Mouse (Mus musculus) small intestine, adult 2 months (tissue): Measurements from ENCODE around the gene Jaml. TPM values are rescaled to one million over a fixed set of nuclear protein-coding genes. Genes with fewer than 3 reads are reported as not detected.
"Not testable (repeated sequence)": the region's sequence is repeated elsewhere in the genome, so short reads cannot be mapped to it uniquely, and the experiment has no call there.

ENCODE experiments used
- H3K27ac ChIP-seq: fragments of 200-500 bp; 2 replicates; pipeline ENCODE4 v1.5.1; 2012; ENCODE audit warnings: low read depth, low read length, control low read depth, inconsistent platforms; ENCODE audit not compliant: insufficient read depth
- H3K27me3 ChIP-seq: fragments of 200-500 bp; 2 replicates; pipeline ENCODE4 v1.6.1; 2012; ENCODE audit warnings: mild to moderate bottlenecking, moderate library complexity, low read length, inconsistent platforms; ENCODE audit not compliant: control insufficient read depth, insufficient read depth
- H3K36me3 ChIP-seq: fragments of 200-500 bp; 2 replicates; pipeline ENCODE4 v1.6.1; 2012; ENCODE audit warnings: mild to moderate bottlenecking, low read length, control low read depth, inconsistent platforms; ENCODE audit not compliant: control insufficient read depth, insufficient read depth
- H3K4me1 ChIP-seq: fragments of 200-500 bp; 2 replicates; pipeline ENCODE4 v1.6.1; 2012; ENCODE audit warnings: low read length, inconsistent platforms, mixed read lengths; ENCODE audit not compliant: control insufficient read depth, insufficient read depth, insufficient read length
- H3K4me3 ChIP-seq: fragments of 200-500 bp; 2 replicates; pipeline ENCODE4 v1.5.1; 2012; ENCODE audit warnings: low read depth, mild to moderate bottlenecking, control low read depth, inconsistent platforms, low read length, moderate library complexity
- CTCF ChIP-seq: fragments of 200-500 bp; IDR thresholded peaks from 2 replicates; pipeline ENCODE4 v1.5.1; 2012; ENCODE audit warnings: low read depth, mild to moderate bottlenecking, control low read depth, inconsistent platforms, low read length, moderate library complexity, mixed read lengths; ENCODE audit not compliant: insufficient replicate concordance, insufficient read length; ENCODE audit errors: extremely low read depth
- POLR2A ChIP-seq: fragments of 200-500 bp; IDR thresholded peaks from 2 replicates; pipeline ENCODE4 v1.6.1; 2012; ENCODE audit warnings: low read depth, mild to moderate bottlenecking, control low read depth, inconsistent platforms, low read length, moderate library complexity
- WGBS: fragments of 180-500 bp; shearing (Covaris S2); methylation state at CpG from one replicate; pipeline ENCODE4 v1.1.7; 2018; 5-methylcytosine and 5-hydroxymethylcytosine counted together
- polyA plus RNA-seq: library from polyadenylated mRNA; depleted of rRNA; stranded (reverse); fragments of >200 nt; gene quantifications from 2 replicates; pipeline ENCODE4 v1.2.3, GENCODE M21; 2012; rRNA removed

Gene Jaml
- polyA plus RNA-seq = 2.5 and 3.9 TPM in 2 replicates

GRCm38 (mm10) chr9:45079011-45079410 is at the start of gene Jaml:
Gene Jaml (plus strand): TSS chr9:45079183.
- H3K27ac ChIP-seq = peak within 1 kb of the TSS; percentile 39; the same call in 1 of the 2 replicates
- TF ChIP-seq POLR2A = no peak
- no peak for TF ChIP-seq CTCF
- peak within 1 kb of the TSS; percentile 45 for H3K4me3 ChIP-seq
- H3K36me3 ChIP-seq = peaks cover 4% of the 10 kb centered on the region
- 83% methylated on average over 5 of the region's 5 CpGs for WGBS
- H3K4me1 ChIP-seq = peaks cover 5% of the 10 kb centered on the region; the same call in 1 of the 2 replicates
- no peaks in the 10 kb centered on the region for H3K27me3 ChIP-seq

GRCm38 (mm10) chr9:45030341-45030740 is 48.6 kb upstream of the Jaml start:
- Histone ChIP-seq H3K27me3 (no peaks in the 10 kb centered on the region), H3K4me3 (no peak overlapping the region), H3K27ac (peak overlapping the region; percentile 24; the same call in 1 of the 2 replicates), H3K36me3 (no peaks in the 10 kb centered on the region), H3K4me1 (peaks cover 20% of the 10 kb centered on the region)
- TF ChIP-seq CTCF = no peak
- no peak for TF ChIP-seq POLR2A
- 36% methylated on average over 6 of the region's 6 CpGs for WGBS

- 39% methylated on average over 2 of the region's 2 CpGs for WGBS
- peaks cover 20% of the 10 kb centered on the region for H3K4me1 ChIP-seq
- no peaks in the 10 kb centered on the region for H3K27me3 ChIP-seq
- no peaks in the 10 kb centered on the region for H3K36me3 ChIP-seq
- H3K27ac ChIP-seq = no peak overlapping the region
- no peak overlapping the region for H3K4me3 ChIP-seq
- TF ChIP-seq POLR2A = no peak
- no peak for TF ChIP-seq CTCF
These were observed 46.7 kb upstream of the Jaml start for GRCm38 (mm10) chr9:45032261-45032660.

GRCm38 (mm10) chr9:45034526-45034925 is 44.5 kb upstream of the Jaml start:
- no peak for TF ChIP-seq POLR2A
- TF ChIP-seq CTCF = no peak
- WGBS = 94% methylated on average over 3 of the region's 3 CpGs
- Histone ChIP-seq H3K27me3 (no peaks in the 10 kb centered on the region), H3K36me3 (no peaks in the 10 kb centered on the region), H3K4me3 (no peak overlapping the region), H3K4me1 (peaks cover 17% of the 10 kb centered on the region), H3K27ac (no peak overlapping the region)

- H3K4me1 ChIP-seq, H3K27ac ChIP-seq, H3K4me3 ChIP-seq, H3K27me3 ChIP-seq, H3K36me3 ChIP-seq: not testable (repeated sequence)
- 89% methylated on average over 1 of the region's 1 CpGs for WGBS
These were observed 41.2 kb upstream of the Jaml start for GRCm38 (mm10) chr9:45037803-45038202.

- Histone ChIP-seq H3K27me3 (peaks cover 3% of the 10 kb centered on the region; the same call in 1 of the 2 replicates), H3K27ac (peak within 1 kb of the TSS; percentile 44), H3K4me3 (peak within 1 kb of the TSS; percentile 19; the same call in 1 of the 2 replicates), H3K36me3 (no peaks in the 10 kb centered on the region), H3K4me1 (peaks cover 2% of the 10 kb centered on the region; the same call in 1 of the 2 replicates)
- WGBS = 51% methylated on average over 5 of the region's 5 CpGs
- TF ChIP-seq CTCF = no peak
These were observed 39.5 kb upstream of the Jaml start, which contains the start of gene Mpzl2 for GRCm38 (mm10) chr9:45039499-45039898. Gene Mpzl2 (plus strand): TSS chr9:45039799.

GRCm38 (mm10) chr9:45040066-45040845 is 38.7 kb upstream of the Jaml start:
- WGBS = 10% methylated on average over 14 of the region's 14 CpGs
- Histone ChIP-seq H3K4me3 (peak overlapping the region; percentile 19; the same call in 1 of the 2 replicates), H3K27me3 (peaks cover 3% of the 10 kb centered on the region; the same call in 1 of the 2 replicates), H3K4me1 (peaks cover 2% of the 10 kb centered on the region; the same call in 1 of the 2 replicates), H3K27ac (peak overlapping the region; percentile 44), H3K36me3 (peaks cover 3% of the 10 kb centered on the region)
- TF ChIP-seq POLR2A (no peak), CTCF (no peak)
